26 mouse cellular contexts compared by ENCODE assay signal in genomic region chr8:104472465-104472864, GRCm38 (mm10). TPM values are rescaled to one million over a fixed set of nuclear protein-coding genes. Genes with fewer than 3 reads are reported as not detected.
"Had no signal": no experiment of that assay in that cellular context is flagged by ENCODE, and none has a peak within 500 bp of the region (broad histone marks: within the 10 kb centered on the region; RNA-seq: fewer than 3 reads in every experiment).

No protein-coding gene starts in this region.

- H3K4me2 ChIP-seq: heart, embryonic 11.5 days; heart, embryonic 13.5 days; heart, embryonic 15.5 days; hindbrain, embryonic 13.5 days; hindbrain, embryonic 15.5 days; kidney, embryonic 15.5 days; limb, embryonic 13.5 days had no signal

- H3K27ac ChIP-seq: heart, adult 2 months; heart, embryonic 13.5 days; heart, embryonic 15.5 days; hindbrain, embryonic 13.5 days; hindbrain, embryonic 15.5 days; hindbrain, postnatal 0 days; kidney, embryonic 15.5 days; kidney, postnatal 0 days; limb, embryonic 13.5 days had no signal

- H3K4me3 ChIP-seq: heart, adult 2 months; heart, embryonic 13.5 days; heart, embryonic 15.5 days; hindbrain, embryonic 13.5 days; hindbrain, embryonic 15.5 days; kidney, embryonic 15.5 days; limb, embryonic 13.5 days had no signal

- H3K27me3 ChIP-seq: heart, embryonic 13.5 days; heart, embryonic 15.5 days; hindbrain, embryonic 13.5 days; hindbrain, embryonic 15.5 days; kidney, embryonic 15.5 days; limb, embryonic 13.5 days had no signal

- DNase-seq: gastrocnemius, postnatal 14 days; gastrocnemius, postnatal 36 days; heart, adult 11 months; heart, adult 2 months; heart, postnatal 14 days; heart, postnatal 36 days; kidney, adult 11 months; kidney, adult 2 months; kidney, adult 9 months; kidney, postnatal 14 days; kidney, postnatal 36 days; layer of hippocampus, adult 9-11 months; layer of hippocampus, postnatal 36 days; left cerebral cortex, postnatal 4 days had no signal

- H3K9ac ChIP-seq: heart, embryonic 13.5 days; heart, embryonic 15.5 days; hindbrain, embryonic 13.5 days; hindbrain, embryonic 15.5 days; kidney, embryonic 15.5 days; limb, embryonic 13.5 days had no signal

- H3K36me3 ChIP-seq: heart, embryonic 13.5 days; heart, embryonic 15.5 days; hindbrain, embryonic 13.5 days; hindbrain, embryonic 15.5 days; kidney, embryonic 15.5 days; limb, embryonic 13.5 days had no signal

- ATAC-seq: forebrain, embryonic 16.5 days; hindbrain, postnatal 0 days; intestine, embryonic 16.5 days had no signal

- H3K9me3 ChIP-seq: heart, embryonic 13.5 days; heart, embryonic 15.5 days; hindbrain, embryonic 13.5 days; hindbrain, embryonic 15.5 days; kidney, embryonic 15.5 days; limb, embryonic 13.5 days had no signal

- H3K4me1 ChIP-seq: heart, embryonic 13.5 days; heart, embryonic 15.5 days; hindbrain, embryonic 13.5 days; hindbrain, embryonic 15.5 days; kidney, embryonic 15.5 days; limb, embryonic 13.5 days had no signal

RNA-seq across cellular contexts. Expression of gene Terb1, which starts 37.2 kb away (rescaled TPM):
- polyA plus RNA-seq: heart, adult 2 months; hindbrain, embryonic 11.5 days; kidney, adult 2 months had no signal
